Mouse (Mus musculus) bone marrow, adult 2 months (tissue): ENCODE measurements around the gene Shc3.

ENCODE experiments used
- CTCF ChIP-seq: fragments of 200-500 bp; IDR thresholded peaks from 2 replicates; pipeline ENCODE4 v1.5.1; 2011; ENCODE audit warnings: low read length, control low read depth; ENCODE audit not compliant: control insufficient read depth, insufficient read depth
- POLR2A ChIP-seq: fragments of 200-500 bp; IDR thresholded peaks from 2 replicates; pipeline ENCODE4 v1.6.1; 2011; ENCODE audit warnings: low read depth, mild to moderate bottlenecking, control low read depth, low read length, borderline replicate concordance; ENCODE audit not compliant: control insufficient read depth

DNA sequence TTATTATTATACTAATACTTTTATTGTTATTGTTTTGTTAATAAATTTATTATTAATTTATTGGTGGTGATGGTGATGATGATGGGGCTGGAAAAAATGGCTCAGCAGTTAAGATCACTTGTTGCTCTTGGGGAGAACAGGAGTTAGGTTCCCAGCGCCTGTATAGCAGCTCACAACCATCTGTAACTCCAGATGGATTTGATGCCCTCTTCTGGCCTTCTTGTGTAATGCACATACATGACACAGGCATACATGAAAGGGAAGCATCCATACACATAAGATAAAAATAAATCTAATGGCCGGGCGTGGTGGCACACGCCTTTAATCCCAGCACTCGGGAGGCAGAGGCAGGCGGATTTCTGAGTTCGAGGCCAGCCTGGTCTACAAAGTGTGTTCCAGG lies 40.0 kb upstream of the Shc3 start:
- TF ChIP-seq CTCF (no peak), POLR2A (no peak)
